Mouse (Mus musculus) intestine, embryonic 14.5 days (tissue): ENCODE measurements around the gene Pdpr. TPM values are rescaled to one million over a fixed set of nuclear protein-coding genes. Genes with fewer than 3 reads are reported as not detected.

Experiments used
- ATAC-seq: fragments of 200-750 bp; cut with Nextera tagmentation; replicated peaks from 2 replicates; pipeline ENCODE4 v1.8.0; 2017; ENCODE audit warnings: low read depth, moderate number of reproducible peaks, moderate TSS enrichment, moderate library complexity; ENCODE audit not compliant: low FRiP score, low TSS enrichment
- DNase-seq: peaks from one replicate; pipeline ENCODE4 v3.0.0-alpha.2; 2018; ENCODE audit warnings: low spot score
- H3K27ac ChIP-seq: fragments of 300-500 bp; sonication (generic); 2 replicates; pipeline ENCODE4 v1.5.1; 2014; ENCODE audit warnings: low read depth, mild to moderate bottlenecking, control low read depth
- H3K27me3 ChIP-seq: fragments of 300-500 bp; sonication (generic); replicated peaks from 2 replicates; pipeline ENCODE4 v1.6.1; 2014; ENCODE audit warnings: low read length, control low read depth; ENCODE audit not compliant: control insufficient read depth, insufficient read depth
- H3K36me3 ChIP-seq: fragments of 300-500 bp; sonication (generic); 2 replicates; pipeline ENCODE4 v1.6.1; 2014; ENCODE audit warnings: low read length, control low read depth; ENCODE audit not compliant: control insufficient read depth, insufficient read depth
- H3K4me1 ChIP-seq: fragments of 300-500 bp; sonication (generic); replicated peaks from 2 replicates; pipeline ENCODE4 v1.6.1; 2014; ENCODE audit warnings: low read length, control low read depth, mixed read lengths; ENCODE audit not compliant: control insufficient read depth, insufficient read depth
- H3K4me2 ChIP-seq: fragments of 300-500 bp; sonication (generic); 2 replicates; pipeline ENCODE4 v1.6.1; 2014; ENCODE audit warnings: low read length
- H3K4me3 ChIP-seq: fragments of 300-500 bp; sonication (generic); 2 replicates; pipeline ENCODE4 v1.5.1; 2014; ENCODE audit warnings: low read depth, low read length, control low read depth, mixed read lengths
- H3K9ac ChIP-seq: fragments of 300-500 bp; sonication (generic); 2 replicates; pipeline ENCODE4 v1.6.1; 2014; ENCODE audit warnings: mild to moderate bottlenecking, low read length
- H3K9me3 ChIP-seq: fragments of 300-500 bp; sonication (generic); 2 replicates; pipeline ENCODE4 v1.6.1; 2016; ENCODE audit warnings: low read length, control low read depth; ENCODE audit not compliant: control insufficient read depth
- WGBS: fragments of 180-500 bp; shearing (Covaris S2); extraction: QIAGEN DNeasy Blood & Tissue Kit; methylation state at CpG from one replicate; pipeline ENCODE4 v1.1.7; 2014; 5-methylcytosine and 5-hydroxymethylcytosine counted together
- polyA plus RNA-seq: library from polyadenylated mRNA; unstranded; fragments of >200 nt; fragmentation: Nextera tagmentation; extraction: Ambion mirVana; gene quantifications from 2 replicates; pipeline ENCODE4 v1.2.1, GENCODE M21; 2014

Pdpr gene
- polyA plus RNA-seq, 1 experiment from 2014 or later, result 6.3 TPM

DNA sequence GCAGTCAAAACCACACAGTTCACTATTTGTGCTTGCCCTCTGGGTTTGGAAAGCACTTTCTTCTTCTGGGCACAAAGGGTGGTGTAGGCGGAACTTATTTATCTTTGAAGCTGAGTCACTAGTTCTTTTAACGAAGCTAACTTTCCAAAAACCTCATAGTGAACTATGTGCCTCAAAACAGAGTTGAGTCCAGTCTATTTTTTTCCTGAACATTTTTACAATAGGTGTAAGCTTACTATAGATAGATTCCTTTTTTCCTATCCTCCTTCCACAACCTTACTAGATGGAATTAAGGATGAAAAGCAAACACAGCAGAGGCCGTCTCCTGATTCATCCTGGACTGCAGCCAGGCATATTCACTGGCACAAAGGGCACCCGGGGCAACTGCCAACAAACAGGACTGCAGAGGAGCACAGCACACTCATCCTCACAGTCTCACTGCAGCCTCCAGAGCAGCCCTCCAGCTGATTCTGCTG is 91.1 kb downstream of the Pdpr start:
- 81% methylated on average over 4 of the region's 4 CpGs for WGBS

More for the DNA sequence above, 91.1 kb downstream of the Pdpr start:
- H3K9ac ChIP-seq, result no peak overlapping the region
- H3K4me1 ChIP-seq, result no peaks in the 10 kb centered on the region
- no peak overlapping the region for H3K4me3 ChIP-seq
- peaks cover 75% of the 10 kb centered on the region for H3K36me3 ChIP-seq
- H3K4me2 ChIP-seq, result no peak overlapping the region
- H3K9me3 ChIP-seq, result no peaks in the 10 kb centered on the region
- DNase-seq (no peak), ATAC-seq (no peak)
- H3K27me3 ChIP-seq, result no peaks in the 10 kb centered on the region
- H3K27ac ChIP-seq, result no peak overlapping the region

Other genes with a start within 250 kb of the Pdpr start
- 66.0 and 72.3 TPM in 2 replicates for gene Cog4, start 248.0 kb upstream of the Pdpr start, polyA plus RNA-seq
- gene Sf3b3, start 247.8 kb upstream of the Pdpr start, polyA plus RNA-seq, result 149 and 176 TPM in 2 replicates
- 8.2 and 9.6 TPM in 2 replicates for gene Fuk, start 192.1 kb upstream of the Pdpr start, polyA plus RNA-seq
- gene St3gal2, start 174.7 kb upstream of the Pdpr start, polyA plus RNA-seq, result 11.6 and 13.4 TPM in 2 replicates
- 19.8 and 20.4 TPM in 2 replicates for gene Ddx19a, start 96.8 kb upstream of the Pdpr start, polyA plus RNA-seq
- 7.0 and 7.3 TPM in 2 replicates for gene Ddx19b, start 62.9 kb upstream of the Pdpr start, polyA plus RNA-seq
- 52.7 and 55.5 TPM in 2 replicates for gene Aars, start 61.5 kb upstream of the Pdpr start, polyA plus RNA-seq
- 27.7 and 34.5 TPM in 2 replicates for gene Exosc6, start 38.3 kb upstream of the Pdpr start, polyA plus RNA-seq
- gene Clec18a, start 2.2 kb upstream of the Pdpr start, polyA plus RNA-seq, result not detected in 2 replicates
- 90.0 and 91.8 TPM in 2 replicates for gene Glg1, start 164.6 kb downstream of the Pdpr start, polyA plus RNA-seq
- 61.0 and 66.5 TPM in 2 replicates for gene Rfwd3, start 205.6 kb downstream of the Pdpr start, polyA plus RNA-seq
- gene Mlkl, start 243.5 kb downstream of the Pdpr start, polyA plus RNA-seq, result 1.5 and 1.7 TPM in 2 replicates